Mouse (Mus musculus): ENCODE data around the gene Erv3. TPM values are rescaled to one million over a fixed set of nuclear protein-coding genes. Genes with fewer than 3 reads are reported as not detected.

The Erv3 gene
- polyA plus RNA-seq (2012; rRNA removed; ENCODE audit: low replicate concordance) = not detected in 2 replicates

GRCm38 (mm10) chr2:131859721-131860120, at the start of gene Erv3:
TSS of gene Erv3 (minus strand) at chr2:131859747.

Other genes with a start within 250 kb of the Erv3 start
- 10.6 and 12.2 TPM in 2 replicates for gene Prnp, start 50.2 kb upstream of the Erv3 start, polyA plus RNA-seq (2012; rRNA removed; ENCODE audit: low replicate concordance)
- not detected in 2 replicates for gene Prn, start 50.2 kb upstream of the Erv3 start, polyA plus RNA-seq (2012; rRNA removed; ENCODE audit: low replicate concordance)
- gene Prnd, start 91.1 kb upstream of the Erv3 start, polyA plus RNA-seq (2012; rRNA removed; ENCODE audit: low replicate concordance) = 0.43 and 0.63 TPM in 2 replicates
- gene Rassf2, start 170.5 kb upstream of the Erv3 start, polyA plus RNA-seq (2012; rRNA removed; ENCODE audit: low replicate concordance) = 7.5 and 11.9 TPM in 2 replicates

Measured in duodenum, adult 2 months (tissue).